Mouse (Mus musculus) c-Kit-positive CD71-positive TER-119-positive erythroid progenitor cells, embryonic 14.5 days (primary cell): ENCODE measurements around the gene Tnfrsf17.
"Not testable (repeated sequence)": the region's sequence is repeated elsewhere in the genome, so short reads cannot be mapped to it uniquely, and the experiment has no call there.

Experiments used
- DNase-seq: peaks from one replicate; pipeline ENCODE4 v3.0.0-alpha.2; 2013; ENCODE audit warnings: low spot score

Tnfrsf17 gene

GRCm38 (mm10) chr16:11343292-11343815 lies 29.7 kb downstream of the Tnfrsf17 start:
- no peak for DNase-seq

GRCm38 (mm10) chr16:11351903-11352302 lies 38.3 kb downstream of the Tnfrsf17 start:
- DNase-seq = no peak

GRCm38 (mm10) chr16:11359173-11359572 lies 45.6 kb downstream of the Tnfrsf17 start:
- no peak for DNase-seq

DNA sequence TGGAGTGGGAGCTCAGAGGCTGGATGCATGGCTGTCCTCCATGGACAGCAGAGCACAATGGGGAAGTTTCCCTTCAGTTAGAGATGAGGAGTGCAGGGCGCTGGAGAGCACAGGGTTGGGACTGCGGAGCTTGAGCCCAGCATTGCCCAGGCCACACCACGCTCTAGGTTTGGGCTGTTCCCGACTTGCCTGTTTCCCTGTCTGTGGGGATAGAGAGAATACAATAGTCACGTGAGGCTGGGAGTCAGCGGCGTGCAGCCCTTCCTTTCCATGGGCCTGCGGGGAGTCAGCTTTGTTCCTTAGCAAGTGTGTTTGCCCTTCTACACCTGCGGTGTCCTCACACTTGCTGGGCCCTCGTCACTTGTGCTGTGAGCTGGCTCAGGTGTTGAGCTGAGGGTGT lies 46.3 kb downstream of the Tnfrsf17 start:
- no peak for DNase-seq

GRCm38 (mm10) chr16:11360576-11360975 lies 47.0 kb downstream of the Tnfrsf17 start:
- DNase-seq = not testable (repeated sequence)

- DNase-seq = no peak
Measured at GRCm38 (mm10) chr16:11365626-11366025, 52.0 kb downstream of the Tnfrsf17 start.

DNA sequence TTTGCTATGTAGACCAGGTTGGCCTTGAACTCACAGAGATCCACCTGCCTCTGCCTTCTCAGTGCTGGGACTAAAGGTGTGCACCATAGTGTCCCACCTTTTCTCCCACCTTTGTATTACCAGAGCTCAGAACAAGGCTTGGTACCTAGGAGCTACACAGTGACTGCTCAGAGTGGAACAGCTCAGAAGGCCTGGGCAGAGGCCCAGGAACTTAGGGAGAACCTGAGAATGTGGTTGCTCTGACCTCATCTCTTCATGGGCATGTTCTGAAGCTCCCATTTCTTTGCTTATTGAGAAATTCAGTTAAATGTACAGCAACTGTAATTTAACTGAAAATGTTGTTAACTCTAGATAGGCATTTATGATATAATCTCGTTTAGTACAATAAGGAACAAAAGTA lies 53.2 kb downstream of the Tnfrsf17 start:
- no peak for DNase-seq

GRCm38 (mm10) chr16:11368412-11368811 lies 54.8 kb downstream of the Tnfrsf17 start:
- no peak for DNase-seq

DNA sequence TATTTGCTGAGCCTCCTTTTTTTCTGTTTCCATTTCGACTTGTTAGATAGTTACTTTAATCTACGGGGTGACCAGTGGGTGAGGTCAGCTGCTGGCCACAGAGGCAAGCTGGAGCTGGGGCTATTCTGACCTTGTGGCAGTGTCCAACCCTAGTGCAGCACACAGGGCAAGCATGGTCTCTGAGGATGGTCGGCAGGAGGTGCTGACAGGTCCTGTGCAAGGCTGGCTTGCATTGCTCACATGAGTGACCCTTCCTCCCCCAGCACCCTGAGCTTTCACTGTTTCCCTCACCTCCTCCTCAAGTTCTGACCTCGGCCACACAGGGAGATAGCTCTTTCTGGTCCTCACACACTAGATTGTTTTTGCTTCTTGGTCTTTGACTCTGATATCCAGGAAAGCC lies 55.5 kb downstream of the Tnfrsf17 start:
- no peak for DNase-seq

GRCm38 (mm10) chr16:11369642-11370041 lies 56.0 kb downstream of the Tnfrsf17 start:
- peak; percentile 8 for DNase-seq
